Mouse (Mus musculus) left cerebral cortex, postnatal 25 days (tissue): ENCODE measurements around the gene Tgm1. TPM values are rescaled to one million over a fixed set of nuclear protein-coding genes. Genes with fewer than 3 reads are reported as not detected.
A peak's percentile ranks its signal among the peaks of the same experiment; 100 is the strongest.
"Not testable (repeated sequence)": the region's sequence is repeated elsewhere in the genome, so short reads cannot be mapped to it uniquely, and the experiment has no call there.

Experiments
- DNase-seq, 2 experiments: peaks; one replicate each; pipeline ENCODE4 v3.0.0; 2022; ENCODE audit warnings: low spot score in 2 of 2, mixed read lengths in 1 of 2
- intact Hi-C: fragments of 180-260 bp; cut with DNase I; formaldehyde crosslinking; loops from one replicate; pipeline ENCODE4 v1.15.1; 2025
- total RNA-seq, 2 experiments: library from RNA; stranded (reverse); gene quantifications; 2 replicates each; pipeline ENCODE4 v1.2.3; 2021

The Tgm1 gene
- total RNA-seq = not detected

DNA sequence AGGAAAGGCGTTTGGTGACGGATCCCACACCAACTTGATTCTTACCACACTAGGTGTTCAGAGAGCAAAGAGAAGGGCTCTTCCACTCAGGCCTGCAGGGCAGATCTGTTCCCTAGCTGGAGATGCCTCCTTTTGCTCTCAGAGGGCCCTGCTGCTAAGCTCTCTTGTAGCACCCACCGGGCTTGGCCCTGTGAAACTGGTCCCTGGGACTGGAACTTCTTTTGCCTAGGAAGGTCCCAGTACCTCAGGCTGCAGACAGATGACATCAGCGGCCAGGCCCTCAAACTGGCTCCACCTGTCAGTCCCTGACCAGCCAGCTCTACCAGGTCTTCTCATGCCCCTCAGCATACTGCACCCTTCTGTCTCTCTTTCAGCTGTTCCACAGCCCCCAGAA is at the start of gene Tgm1:
TSS of gene Tgm1 (minus strand) at position 198 of the 394 bp plus-strand sequence.
- DNase-seq = no peak
- intact Hi-C loops = no loop called here

DNA sequence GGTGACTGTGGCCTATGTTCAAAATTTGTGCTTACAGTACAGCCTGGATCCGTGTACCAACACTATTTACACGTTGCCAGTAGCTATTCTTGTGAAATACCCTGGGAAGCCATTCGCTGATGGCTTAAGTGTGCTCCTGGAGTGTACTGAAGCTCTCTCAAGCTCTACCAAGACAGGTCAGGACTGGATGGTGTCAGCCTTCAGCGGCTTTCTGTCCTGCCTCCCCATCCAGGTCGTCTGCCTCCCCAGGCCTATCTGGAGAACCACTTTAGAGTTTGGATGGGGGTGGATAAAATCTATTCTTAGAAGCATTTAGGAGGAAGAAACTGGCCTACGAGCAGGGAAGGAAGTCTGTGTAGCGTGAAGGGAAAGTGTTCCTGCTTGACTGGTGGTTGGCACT is 49.4 kb upstream of the Tgm1 start:
- peak in 1 of 2 experiments; percentile 27 for DNase-seq
- intact Hi-C loops = no loop called here

DNA sequence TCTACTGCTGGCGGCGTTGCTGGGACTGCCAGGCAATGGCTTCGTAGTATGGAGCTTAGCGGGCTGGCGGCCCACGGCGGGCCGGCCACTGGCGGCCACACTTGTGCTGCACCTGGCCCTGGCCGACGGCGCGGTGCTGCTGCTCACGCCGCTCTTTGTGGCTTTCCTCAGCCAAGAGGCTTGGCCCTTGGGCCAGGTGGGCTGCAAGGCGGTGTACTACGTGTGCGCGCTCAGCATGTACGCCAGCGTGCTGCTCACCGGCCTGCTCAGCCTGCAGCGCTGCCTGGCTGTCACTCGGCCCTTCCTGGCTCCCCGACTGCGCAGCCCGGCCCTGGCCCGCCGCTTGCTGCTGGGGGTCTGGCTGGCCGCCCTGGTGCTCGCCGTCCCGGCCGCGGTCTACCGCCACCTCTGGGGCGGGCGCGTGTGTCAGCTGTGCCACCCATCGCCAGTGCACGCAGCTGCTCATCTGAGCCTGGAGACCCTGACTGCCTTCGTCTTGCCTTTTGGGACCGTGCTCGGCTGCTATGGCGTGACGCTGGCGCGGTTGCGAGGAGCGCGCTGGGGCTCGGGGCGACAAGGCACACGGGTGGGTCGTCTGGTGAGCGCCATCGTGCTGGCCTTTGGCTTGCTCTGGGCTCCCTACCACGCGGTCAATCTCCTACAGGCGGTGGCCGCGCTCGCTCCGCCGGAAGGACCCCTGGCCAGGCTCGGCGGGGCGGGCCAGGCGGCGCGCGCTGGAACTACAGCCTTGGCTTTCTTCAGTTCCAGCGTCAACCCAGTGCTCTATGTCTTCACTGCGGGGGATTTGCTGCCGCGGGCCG is 48.5 kb upstream of the Tgm1 start:
- peak; percentile 24 to 47 for DNase-seq
- intact Hi-C loops = no loop called here

DNA sequence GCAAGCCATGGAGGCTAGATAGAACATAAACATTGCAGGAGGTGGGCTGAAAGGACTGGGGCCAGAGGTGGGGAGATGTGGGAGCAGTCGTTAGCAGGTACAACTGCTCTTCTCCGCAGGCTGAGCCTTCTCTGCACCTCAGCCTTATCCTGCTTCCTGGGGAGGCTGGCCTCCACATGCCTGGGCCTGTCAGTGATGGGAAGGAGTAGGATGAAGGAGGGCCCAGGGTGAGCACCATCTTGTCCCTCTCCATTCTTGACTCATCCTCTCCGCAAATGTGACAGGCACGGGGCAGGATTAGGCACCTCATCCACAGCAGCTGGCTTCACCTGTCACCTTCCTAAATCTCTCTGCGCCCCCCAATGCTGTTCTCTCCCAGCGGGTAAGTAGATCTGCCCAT is 47.4 kb upstream of the Tgm1 start, which contains the start of gene Ltb4r2:
TSS of gene Ltb4r2 (plus strand) at position 266 of the 400 bp plus-strand sequence.
- no peak for DNase-seq
- intact Hi-C loops = no loop called here

DNA sequence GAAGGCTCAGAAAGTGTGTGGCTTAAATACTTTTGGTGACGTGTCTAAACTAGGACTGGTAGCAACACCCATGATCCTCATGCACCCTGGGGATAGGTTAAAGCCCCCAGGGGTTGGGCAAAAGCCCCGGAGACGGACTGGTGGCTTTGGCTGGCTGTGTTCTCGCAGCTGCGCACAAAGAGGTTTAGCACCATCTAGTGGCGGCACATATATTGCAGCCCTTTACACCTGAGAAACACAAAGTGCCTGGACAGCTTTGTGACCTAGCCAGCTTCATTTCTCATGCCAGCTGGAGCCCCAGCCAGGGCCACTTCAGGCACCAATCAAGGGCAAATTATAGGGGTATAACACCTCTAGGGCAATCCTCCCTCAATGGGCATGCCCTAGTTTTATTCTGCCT is 46.4 kb upstream of the Tgm1 start:
- DNase-seq = peak; percentile 85 to 88
- intact Hi-C loops = not testable (repeated sequence)

DNA sequence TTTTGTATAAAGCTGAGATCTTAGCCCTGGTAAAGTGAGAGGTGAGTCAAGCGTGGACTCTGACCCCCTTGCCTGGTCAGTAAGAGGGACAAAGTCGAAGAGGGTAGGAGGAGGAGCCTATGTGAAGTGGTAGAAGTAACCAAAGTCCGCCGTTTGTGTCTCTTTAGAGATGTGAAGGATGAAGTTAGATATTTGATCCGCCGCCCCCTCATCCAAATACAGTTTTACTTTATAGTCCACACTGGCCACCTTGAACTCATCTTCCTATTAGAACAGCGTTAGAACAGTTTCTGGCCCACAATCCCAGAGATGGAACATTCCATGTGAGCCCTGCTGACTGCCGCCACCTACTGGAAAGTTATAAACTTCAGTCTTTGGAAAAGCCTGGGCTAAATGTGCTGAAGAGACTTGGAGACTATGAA is 44.6 kb upstream of the Tgm1 start, which contains the start of gene Cideb:
TSS of gene Cideb (minus strand) at position 96 of the 422 bp plus-strand sequence.
- intact Hi-C loops = no loop called here
- peak in 1 of 2 experiments; percentile 62 for DNase-seq

DNA sequence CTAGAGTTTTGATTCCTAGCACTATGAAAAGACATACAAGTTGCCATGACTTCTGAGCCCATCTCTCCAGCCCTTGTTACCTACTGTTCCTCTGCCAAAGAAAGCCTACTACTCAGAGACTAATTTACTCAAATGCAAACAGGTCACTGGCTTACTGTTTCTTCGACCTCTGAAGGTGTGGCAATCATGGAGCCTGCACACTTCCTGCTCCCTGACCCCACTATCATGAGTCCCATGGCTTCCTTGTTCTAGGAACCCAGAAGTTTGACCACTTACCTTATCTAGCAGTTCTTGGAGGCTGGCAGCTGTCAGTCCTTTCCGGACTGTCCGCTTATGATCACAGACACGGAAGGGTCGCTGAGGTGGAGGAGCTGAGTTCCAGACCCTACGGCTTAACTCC is 43.8 kb upstream of the Tgm1 start:
- DNase-seq = no peak
- intact Hi-C loops = no loop called here

DNA sequence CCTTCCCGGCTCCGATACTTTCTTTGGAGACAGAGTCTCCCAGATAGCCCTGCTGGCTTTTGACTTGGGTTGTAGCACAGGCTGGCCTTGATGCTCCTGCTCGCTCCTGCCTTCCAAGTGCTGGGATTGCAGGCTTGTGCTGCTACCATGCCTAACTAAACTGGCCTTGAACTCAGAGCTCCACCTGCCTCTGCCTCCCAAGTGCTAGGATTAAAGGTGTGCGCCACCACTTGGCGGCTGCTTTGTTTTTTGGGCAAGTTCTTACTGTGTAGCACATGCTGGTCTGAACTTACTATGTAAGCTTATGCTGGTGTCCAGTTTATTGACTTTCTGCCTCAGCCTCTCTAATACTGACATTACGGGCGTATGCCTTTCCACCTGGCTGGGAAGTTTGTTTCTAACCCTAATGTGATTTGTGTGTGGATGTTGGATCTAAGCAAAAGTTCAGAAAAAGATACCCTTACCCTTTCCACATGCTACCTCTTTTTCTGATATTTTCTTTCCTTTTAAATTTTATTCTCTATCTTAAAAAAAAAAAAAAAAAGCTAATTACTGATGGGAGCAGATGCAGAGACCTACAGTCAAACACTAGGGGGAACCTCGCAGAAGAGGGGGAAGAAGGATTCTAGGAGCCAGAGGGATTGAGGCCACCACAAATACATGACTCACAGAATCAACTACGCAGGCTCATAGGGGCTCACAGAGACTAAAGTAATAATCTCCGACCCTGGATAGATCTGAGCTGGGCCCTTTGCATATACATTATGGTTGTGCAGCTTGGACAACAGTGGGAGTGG is 33.5 kb upstream of the Tgm1 start:
- intact Hi-C loops = no loop called here
- no peak for DNase-seq

DNA sequence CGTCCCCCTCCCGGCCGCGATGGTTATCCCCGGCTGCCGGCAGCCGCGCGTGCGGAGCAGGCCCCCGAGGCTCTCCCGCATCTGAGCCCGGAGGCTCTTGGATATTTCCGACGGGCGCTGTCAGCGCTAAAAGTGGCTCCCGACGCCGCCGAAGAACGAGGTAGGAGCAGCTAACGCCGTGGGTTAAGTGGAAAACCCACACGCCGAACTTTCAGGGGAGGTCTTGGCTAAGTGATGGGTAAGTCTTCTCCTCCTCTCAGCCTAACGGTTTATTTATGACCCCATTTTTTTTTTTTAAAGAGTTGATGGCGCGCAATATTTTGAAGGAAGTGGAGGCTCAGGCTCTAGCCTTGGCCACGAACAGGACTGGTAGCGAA is 32.1 kb upstream of the Tgm1 start:
- no peak for DNase-seq
- intact Hi-C loops = loop anchor here (1.0 kb wide), 1 partner anchor 64 kb away; no protein-coding TSS in a partner anchor

DNA sequence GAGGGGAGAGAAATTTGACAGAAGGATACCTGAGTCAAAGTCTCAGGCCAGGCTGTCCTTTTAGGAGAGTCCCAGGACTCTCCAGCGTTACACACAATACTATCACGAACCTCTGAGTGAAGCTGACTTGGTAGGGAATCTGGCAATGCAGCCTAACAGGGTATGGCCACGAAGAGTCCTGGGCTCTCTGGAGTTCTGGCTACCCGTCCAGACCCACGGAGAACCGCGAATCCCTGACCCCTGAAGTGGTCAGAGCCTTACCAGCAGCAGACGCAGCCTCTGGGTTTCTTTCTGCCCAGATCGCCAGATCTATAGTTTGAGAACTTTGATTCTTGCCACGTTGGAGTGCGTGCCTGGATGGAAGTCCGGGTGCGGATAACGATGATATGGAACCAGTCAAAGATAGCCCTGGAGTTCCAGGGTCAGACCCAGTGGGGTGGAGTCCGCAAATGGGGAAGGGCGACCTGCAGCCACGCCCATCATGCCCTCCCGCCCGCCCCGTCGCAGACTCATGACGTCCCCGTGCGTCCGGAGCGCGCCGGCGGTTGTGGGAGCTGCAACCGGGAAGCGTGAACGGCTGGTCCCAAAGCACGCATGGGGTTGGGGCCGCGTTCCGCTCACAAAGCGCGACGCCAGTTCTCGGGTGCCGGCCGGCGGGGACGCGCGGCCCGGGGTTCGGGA is 31.6 kb upstream of the Tgm1 start, which contains the start of the genes Dhrs1 and Nop9:
TSS of gene Dhrs1 (minus strand) at position 511 of the 681 bp plus-strand sequence.
TSS of gene Nop9 (plus strand) at position 514 of the 681 bp plus-strand sequence.
- intact Hi-C loops = loop anchor here (1.0 kb wide), 1 partner anchor 63 kb away; no protein-coding TSS in a partner anchor
- DNase-seq = peak; percentile 86 to 90

DNA sequence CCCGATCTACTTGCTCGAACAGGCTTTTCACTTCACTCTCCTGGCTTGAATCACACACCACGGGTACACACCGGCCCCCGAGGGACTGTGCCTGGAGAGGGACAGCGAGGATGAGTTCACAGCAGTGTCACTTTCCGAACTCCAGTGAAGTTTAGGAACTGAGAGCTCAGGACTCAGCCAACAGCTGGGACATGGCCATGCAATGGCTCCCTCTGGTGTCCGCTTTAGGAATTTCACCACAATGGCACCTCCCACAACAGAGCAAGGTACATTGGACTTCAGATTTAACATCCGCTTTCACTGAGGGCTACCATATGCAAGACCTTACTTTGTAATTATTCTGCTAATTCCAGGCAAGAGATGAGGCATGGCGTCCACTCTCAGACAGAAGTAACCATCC is 30.0 kb upstream of the Tgm1 start:
- DNase-seq = peak; percentile 82 to 88
- intact Hi-C loops = loop anchor here (1.0 to 2.0 kb wide), 2 partner anchors 21 to 114 kb away; partner anchors contain the start of gene Rabggta

DNA sequence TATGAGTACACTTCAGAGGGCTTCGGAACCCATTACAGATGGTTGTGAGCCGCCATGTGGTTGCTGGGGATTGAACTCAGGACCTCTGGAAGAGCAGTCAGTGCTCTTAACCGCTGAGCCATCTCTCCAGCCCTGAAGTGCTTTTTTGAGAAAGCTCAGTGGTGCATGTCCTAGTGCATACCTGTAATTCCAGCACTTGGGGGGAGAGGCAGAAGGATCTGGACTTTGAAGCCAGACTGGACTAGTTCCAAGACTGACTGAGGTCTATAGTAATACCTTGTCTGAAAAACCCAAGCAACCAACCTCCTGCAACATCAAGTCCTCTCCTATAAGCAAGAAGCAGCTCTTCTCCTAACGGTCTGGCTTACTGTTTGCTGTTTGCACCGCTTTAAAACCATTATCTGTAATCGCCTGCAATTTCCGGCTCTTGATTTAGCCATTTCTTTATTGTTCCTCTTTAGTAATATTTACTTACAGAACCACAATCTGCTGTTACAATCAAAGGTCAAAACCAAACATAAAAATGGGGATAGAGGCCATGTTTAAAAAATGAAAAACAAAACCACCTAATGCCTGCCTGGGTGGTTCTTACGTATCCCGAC is 23.5 kb upstream of the Tgm1 start:
- DNase-seq = no peak
- intact Hi-C loops = no loop called here

DNA sequence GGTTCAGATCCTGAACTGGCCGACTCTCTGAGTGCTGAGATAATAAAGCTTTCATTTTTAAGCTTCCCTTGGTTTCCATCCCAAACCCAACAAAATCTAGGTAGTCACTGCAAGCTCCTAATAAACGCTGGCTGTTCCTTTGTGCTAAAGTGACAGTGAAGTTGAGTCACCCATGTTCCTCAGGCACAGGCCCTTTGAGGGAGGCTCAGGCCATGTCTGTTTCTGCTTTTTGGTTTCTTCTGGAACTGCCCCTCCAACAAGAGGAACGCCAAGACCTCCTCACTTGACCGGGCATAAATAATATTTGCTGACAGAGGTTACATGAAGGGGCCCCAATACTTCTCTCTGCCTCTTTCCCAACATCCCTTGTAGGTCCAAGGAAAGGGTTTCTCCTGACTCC is 22.0 kb upstream of the Tgm1 start:
- intact Hi-C loops = no loop called here
- DNase-seq = no peak

DNA sequence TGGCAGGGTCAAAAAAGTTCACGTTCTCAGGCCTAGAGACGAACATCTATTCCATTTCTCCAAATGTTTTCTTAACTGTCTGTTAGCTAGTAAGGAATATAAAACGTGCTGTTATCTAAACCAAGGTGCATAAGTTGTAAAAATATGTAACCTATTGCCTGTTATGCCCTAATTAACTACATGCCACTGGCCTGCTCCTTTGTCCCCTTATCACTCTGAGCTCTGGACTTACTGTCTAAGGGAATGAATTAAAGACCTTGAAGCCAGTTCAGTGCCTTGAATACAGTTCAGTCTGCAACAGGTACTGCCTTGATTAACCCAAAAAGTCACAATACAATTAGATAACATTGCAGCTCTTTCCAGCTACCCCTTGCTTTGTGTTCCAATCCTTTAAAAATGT is 21.6 kb upstream of the Tgm1 start:
- DNase-seq = no peak
- intact Hi-C loops = no loop called here

DNA sequence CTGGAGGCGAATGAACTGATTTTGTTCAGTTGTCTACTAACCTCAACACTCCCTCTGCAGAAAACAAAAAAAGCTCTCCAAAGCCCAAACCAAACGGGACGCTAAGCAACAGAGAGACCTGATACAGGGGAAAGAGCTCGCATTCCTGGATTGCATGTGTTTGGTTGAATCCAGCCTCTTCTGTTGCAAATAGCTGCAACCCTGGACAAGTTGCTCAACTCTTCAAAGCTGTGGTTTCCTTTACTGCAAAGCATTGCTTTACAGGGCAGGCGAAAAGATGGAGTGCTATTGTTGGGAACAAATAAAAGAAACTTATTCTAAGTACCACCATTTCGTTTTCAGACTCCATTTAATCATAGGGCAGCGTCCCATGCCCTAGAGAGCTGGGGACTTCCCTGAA is 21.1 kb upstream of the Tgm1 start:
- DNase-seq = no peak
- intact Hi-C loops = no loop called here

DNA sequence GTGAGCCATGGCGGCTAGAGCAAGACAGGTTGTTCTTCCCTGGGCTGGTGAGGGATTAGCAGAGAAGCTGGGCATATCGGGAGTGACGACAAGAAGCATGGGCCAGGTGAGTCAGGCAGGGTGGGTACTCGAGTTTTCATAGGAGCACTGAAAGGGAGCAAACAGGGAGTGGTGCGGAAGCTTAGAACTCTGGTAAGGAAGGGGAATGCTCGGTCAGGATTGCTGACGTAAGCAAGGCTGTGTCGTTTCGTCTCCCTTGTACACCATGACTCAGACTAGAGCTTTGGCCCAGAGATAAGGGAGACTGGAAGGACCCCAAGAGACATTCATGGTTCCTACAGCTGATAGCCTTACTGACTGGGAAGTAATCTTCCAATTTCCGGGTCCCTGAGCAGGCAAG is 20.2 kb upstream of the Tgm1 start:
- DNase-seq = no peak
- intact Hi-C loops = no loop called here

DNA sequence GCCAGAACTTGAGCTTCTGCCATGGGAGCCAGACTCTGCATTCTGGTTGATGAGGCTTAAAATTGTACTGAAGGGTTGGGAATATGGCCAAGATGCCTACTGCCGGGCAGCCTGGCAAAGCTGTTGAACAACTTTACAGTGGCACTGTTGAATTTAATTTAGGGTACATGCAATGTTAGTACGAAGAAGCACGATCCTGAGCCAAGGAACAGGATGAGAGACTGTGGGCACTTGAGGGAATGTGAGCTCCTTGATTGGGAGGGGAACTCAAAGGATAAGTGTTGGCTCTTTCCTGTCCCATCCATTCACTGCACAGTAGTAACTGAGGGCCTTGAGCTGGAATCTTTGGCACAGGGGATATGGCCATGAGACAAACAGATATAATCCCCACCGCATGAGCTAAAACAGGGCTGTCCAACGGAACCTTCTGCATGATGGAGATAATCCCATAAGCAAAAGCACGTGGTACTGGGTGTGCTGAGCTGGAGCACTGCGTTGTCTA is 16.9 kb upstream of the Tgm1 start:
- peak; percentile 21 to 74 for DNase-seq
- intact Hi-C loops = no loop called here

DNA sequence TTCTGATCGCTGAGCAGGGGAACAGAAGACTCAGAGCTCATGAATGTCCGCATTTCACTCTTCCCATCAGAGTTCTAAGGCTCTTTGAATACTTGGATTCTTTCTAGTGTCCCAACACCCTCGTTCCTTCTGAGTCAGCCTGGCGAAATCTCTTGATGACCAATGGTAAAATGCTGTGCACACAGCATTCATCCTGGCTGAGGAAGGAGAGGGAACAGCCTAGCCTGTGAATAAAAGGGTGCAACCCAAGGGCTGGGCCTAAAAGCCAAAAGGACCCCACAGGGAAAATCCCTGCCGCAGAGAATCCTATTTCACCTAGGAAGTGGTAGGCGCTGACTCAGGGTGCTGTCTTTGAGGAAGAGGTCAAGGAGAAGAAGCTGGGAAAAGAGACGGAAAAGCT is 16.4 kb upstream of the Tgm1 start:
- intact Hi-C loops = no loop called here
- no peak for DNase-seq
